Mouse (Mus musculus) lung, embryonic 14.5 days (tissue): Measurements from ENCODE around the gene Gm14403. TPM values are rescaled to one million over a fixed set of nuclear protein-coding genes. Genes with fewer than 3 reads are reported as not detected.
"Not testable (repeated sequence)": the region's sequence is repeated elsewhere in the genome, so short reads cannot be mapped to it uniquely, and the experiment has no call there.

Experiments used
- ATAC-seq: fragments of 200-750 bp; cut with Nextera tagmentation; 2 replicates; pipeline ENCODE4 v1.8.0; 2017; ENCODE audit warnings: mild to moderate bottlenecking, moderate TSS enrichment, moderate library complexity; ENCODE audit not compliant: insufficient read depth
- DNase-seq: peaks from one replicate; pipeline ENCODE4 v3.0.0-alpha.2; 2015
- H3K27ac ChIP-seq: fragments of 300-500 bp; sonication (generic); 2 replicates; pipeline ENCODE4 v1.5.1; 2014; ENCODE audit warnings: low read depth, mild to moderate bottlenecking, moderate library complexity
- H3K27me3 ChIP-seq: fragments of 300-500 bp; sonication (generic); 2 replicates; pipeline ENCODE4 v1.6.1; 2014; ENCODE audit warnings: low read length, control low read depth; ENCODE audit not compliant: insufficient read depth
- H3K36me3 ChIP-seq: fragments of 300-500 bp; sonication (generic); 2 replicates; pipeline ENCODE4 v1.6.1; 2014; ENCODE audit warnings: control low read depth; ENCODE audit not compliant: insufficient read depth
- H3K4me1 ChIP-seq: fragments of 300-500 bp; sonication (generic); 2 replicates; pipeline ENCODE4 v1.6.1; 2014; ENCODE audit warnings: antibody characterized with exemption, control low read depth; ENCODE audit not compliant: insufficient read depth
- H3K4me2 ChIP-seq: fragments of 300-500 bp; sonication (generic); 2 replicates; pipeline ENCODE4 v1.6.1; 2014; ENCODE audit warnings: mild to moderate bottlenecking
- H3K4me3 ChIP-seq: fragments of 300-500 bp; sonication (generic); 2 replicates; pipeline ENCODE4 v1.5.1; 2014; ENCODE audit warnings: low read depth, low read length
- H3K9ac ChIP-seq: fragments of 300-500 bp; sonication (generic); 2 replicates; pipeline ENCODE4 v1.6.1; 2014
- H3K9me3 ChIP-seq: fragments of 300-500 bp; sonication (generic); 2 replicates; pipeline ENCODE4 v1.6.1; 2016; ENCODE audit warnings: low read depth, low read length, control low read depth
- CTCF ChIP-seq: IDR thresholded peaks from 2 replicates; pipeline ENCODE4 v1.5.1; 2016; ENCODE audit warnings: antibody characterized with exemption, low read depth
- whole genome bisulfite sequencing: fragments of 180-500 bp; shearing (Covaris S2); extraction: QIAGEN DNeasy Blood & Tissue Kit; methylation state at CpG from one replicate; pipeline ENCODE4 v1.1.7; 2014; 5-methylcytosine and 5-hydroxymethylcytosine counted together
- polyA plus RNA-seq: library from polyadenylated mRNA; unstranded; fragments of >200 nt; fragmentation: Nextera tagmentation; extraction: Ambion mirVana; gene quantifications from 2 replicates; pipeline ENCODE4 v1.2.1, GENCODE M21; 2014

Gene Gm14403
- polyA plus RNA-seq, 1 experiment from 2014 or later: 13.7 TPM

DNA sequence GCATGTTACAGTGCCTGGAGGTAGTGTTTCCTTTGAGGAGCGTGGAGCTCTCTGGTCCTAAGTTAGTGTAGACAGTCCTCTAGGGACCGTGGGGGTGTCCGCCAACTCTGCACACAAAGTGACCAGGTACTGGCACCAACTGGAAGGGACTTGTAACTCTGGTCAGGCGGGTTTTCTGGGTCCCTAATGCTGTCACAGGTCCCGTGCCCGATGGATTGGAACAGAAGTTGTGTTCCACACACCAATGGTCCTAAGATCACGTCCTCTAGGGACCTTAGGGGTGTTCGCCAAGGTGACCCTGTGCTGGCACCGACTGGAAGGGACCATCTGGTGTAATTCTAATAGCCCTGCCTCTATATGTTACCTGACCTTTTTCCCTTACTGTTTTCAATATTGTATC, 37.9 kb downstream of the Gm14403 start:
- no peak for TF ChIP-seq CTCF
- DNase-seq (no peak), ATAC-seq (no peak)
- H3K4me1 ChIP-seq: no peaks in the 10 kb centered on the region
- WGBS: 76% methylated on average over 9 of the region's 9 CpGs
- no peak overlapping the region for H3K9ac ChIP-seq
- no peaks in the 10 kb centered on the region for H3K9me3 ChIP-seq
- H3K27me3 ChIP-seq: no peaks in the 10 kb centered on the region
- no peaks in the 10 kb centered on the region for H3K36me3 ChIP-seq
- no peak overlapping the region for H3K4me2 ChIP-seq
- H3K4me3 ChIP-seq: no peak overlapping the region
- no peak overlapping the region for H3K27ac ChIP-seq

DNA sequence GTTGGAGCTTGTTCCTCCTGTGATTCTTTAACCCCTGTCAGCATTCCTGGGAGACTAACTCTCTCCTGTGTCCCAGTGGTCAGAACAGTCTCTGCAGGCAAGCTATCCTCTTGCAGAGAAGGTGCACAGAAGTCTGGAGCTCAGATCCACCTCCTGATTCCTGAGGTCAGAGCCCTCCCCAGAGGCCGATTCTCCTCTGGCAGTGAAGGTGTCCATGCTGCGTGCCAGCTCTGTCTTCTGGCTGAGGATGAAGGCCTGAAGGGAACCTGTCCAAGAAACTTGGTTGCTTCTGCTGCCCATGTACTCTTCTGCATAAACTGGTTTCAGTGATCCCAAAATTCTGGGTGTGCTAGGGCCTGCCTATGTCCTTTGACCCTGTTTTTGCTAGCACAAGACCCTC, 39.1 kb downstream of the Gm14403 start:
- H3K27me3 ChIP-seq, H3K36me3 ChIP-seq, H3K4me3 ChIP-seq, ATAC-seq, H3K9ac ChIP-seq, DNase-seq, H3K27ac ChIP-seq, H3K9me3 ChIP-seq, H3K4me2 ChIP-seq, H3K4me1 ChIP-seq: not testable (repeated sequence)
- 83% methylated on average over 2 of the region's 2 CpGs for WGBS

DNA sequence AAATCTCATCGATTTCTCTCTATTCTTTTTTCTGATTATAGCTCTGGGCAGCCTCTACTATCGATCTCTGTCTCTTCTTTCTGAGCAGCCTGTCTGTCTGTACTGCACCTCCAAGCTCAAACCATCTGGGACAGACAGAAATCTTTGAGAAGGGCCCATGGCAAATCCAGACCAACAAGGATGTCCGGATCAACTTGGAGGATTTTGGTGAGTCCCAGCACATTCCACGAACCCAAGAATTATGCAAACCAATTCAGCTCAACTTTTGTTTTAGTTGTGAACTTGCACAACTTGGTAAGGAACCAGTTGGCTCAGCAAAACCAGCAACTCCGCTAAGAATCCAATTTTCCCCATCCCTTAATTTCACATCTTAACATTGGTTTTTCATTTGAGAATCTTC, 39.7 kb downstream of the Gm14403 start:
- not testable (repeated sequence) for ATAC-seq, H3K9ac ChIP-seq, H3K36me3 ChIP-seq, H3K4me3 ChIP-seq, H3K4me2 ChIP-seq, DNase-seq, H3K27ac ChIP-seq, H3K27me3 ChIP-seq, H3K9me3 ChIP-seq, H3K4me1 ChIP-seq
- WGBS: 73% methylated on average over 5 of the region's 5 CpGs

DNA sequence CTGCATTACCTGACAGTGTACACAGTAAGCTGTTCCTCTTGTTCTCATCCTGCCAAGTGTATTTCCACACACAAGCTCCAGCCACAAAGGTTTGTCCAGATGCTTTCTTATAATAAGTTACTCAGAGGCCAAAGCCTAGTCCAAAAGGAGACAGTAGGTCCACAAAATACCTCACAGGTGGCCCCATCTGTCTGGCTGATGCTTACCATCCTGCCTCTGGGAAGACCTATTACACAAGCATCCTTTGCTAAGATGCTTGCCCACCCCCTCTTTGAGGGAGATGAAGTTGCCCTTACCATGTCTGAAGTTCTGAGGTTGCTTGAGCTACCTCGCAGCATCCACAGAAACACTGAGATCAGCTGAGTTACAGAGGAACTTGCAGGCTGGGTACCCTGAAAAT, 57.2 kb downstream of the Gm14403 start:
- WGBS: no CpG with 5 or more reads among the region's 1 CpGs
- H3K9ac ChIP-seq, H3K4me3 ChIP-seq: not testable (repeated sequence)

More for the DNA sequence above, 57.2 kb downstream of the Gm14403 start:
- H3K4me1 ChIP-seq, H3K9me3 ChIP-seq, H3K4me2 ChIP-seq, ATAC-seq, H3K27me3 ChIP-seq, H3K27ac ChIP-seq, DNase-seq, H3K36me3 ChIP-seq: not testable (repeated sequence)

Other genes with a start within 250 kb of the Gm14403 start
- not detected in 2 replicates for gene Gm14409, start 231.2 kb upstream of the Gm14403 start, polyA plus RNA-seq
- gene Gm14412, start 173.9 kb upstream of the Gm14403 start, polyA plus RNA-seq: 0.38 and 1.1 TPM in 2 replicates
- gene Gm14418, start 99.9 kb upstream of the Gm14403 start, polyA plus RNA-seq: 17.4 and 17.7 TPM in 2 replicates
- gene Zfp970, start 33.5 kb upstream of the Gm14403 start, polyA plus RNA-seq: 18.4 and 22.0 TPM in 2 replicates
- not detected in 2 replicates for gene Gm14406, start 80.0 kb downstream of the Gm14403 start, polyA plus RNA-seq